Mouse (Mus musculus) lung, postnatal 0 days (tissue): ENCODE measurements around the gene Zfp13.

Experiments
- CTCF ChIP-seq: IDR thresholded peaks from 2 replicates; pipeline ENCODE4 v1.5.1; 2016; ENCODE audit warnings: antibody characterized with exemption, mild to moderate bottlenecking
- EP300 ChIP-seq: IDR thresholded peaks from 2 replicates; pipeline ENCODE4 v1.6.1; 2016; ENCODE audit warnings: antibody characterized with exemption, mild to moderate bottlenecking, control low read depth

DNA sequence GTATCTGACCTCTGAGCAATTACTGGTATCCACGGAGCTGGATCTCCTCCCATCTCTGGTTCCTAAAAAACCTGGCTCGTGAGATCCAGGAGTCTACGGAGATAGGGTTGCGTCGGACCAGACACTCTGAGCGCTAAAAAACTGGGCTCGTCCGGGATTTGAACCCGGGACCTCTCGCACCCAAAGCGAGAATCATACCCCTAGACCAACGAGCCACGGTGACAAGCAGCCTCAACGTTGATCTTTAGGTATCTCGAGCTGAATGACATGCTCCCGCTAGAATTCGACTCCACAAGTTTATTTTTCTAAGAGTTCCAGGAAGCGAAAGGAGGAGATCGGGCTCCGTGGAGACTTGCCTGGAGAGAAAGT, 53.0 kb downstream of the Zfp13 start:
- no peak for TF ChIP-seq CTCF
- TF ChIP-seq EP300, result no peak
